Mouse (Mus musculus): ENCODE measurements around the gene Chd1. TPM values are rescaled to one million over a fixed set of nuclear protein-coding genes. Genes with fewer than 3 reads are reported as not detected.
"Not testable (repeated sequence)": the region's sequence is repeated elsewhere in the genome, so short reads cannot be mapped to it uniquely, and the experiment has no call there.

Chd1 gene
- polyA plus RNA-seq, 1 experiment from 2014 or later = 26.2 TPM

DNA sequence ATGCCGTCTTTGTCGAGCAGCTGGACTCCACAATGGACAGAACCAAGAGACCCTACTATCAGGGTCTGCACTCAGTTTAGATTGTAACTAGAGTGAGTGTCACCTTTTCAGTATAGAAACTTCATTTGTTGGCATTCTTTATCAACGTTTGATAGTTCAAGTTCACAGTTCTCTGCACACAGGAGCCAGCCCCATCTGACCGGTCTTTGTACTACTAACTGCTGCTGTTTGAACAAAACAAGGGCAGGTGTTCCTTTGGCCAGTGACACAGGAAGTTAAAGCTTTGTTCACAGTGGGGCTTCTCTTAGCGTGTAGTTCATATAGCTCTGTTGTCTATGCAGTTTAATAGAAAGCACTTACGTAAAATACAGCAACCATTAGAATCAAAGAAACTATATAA lies 43.3 kb downstream of the Chd1 start:
- no peak for ATAC-seq (replicated peaks; ENCODE audit: insufficient number of reproducible peaks, low FRiP score, low TSS enrichment)

GRCm38 (mm10) chr17:15751264-15751663 lies 46.5 kb downstream of the Chd1 start:
- not testable (repeated sequence) for H3K4me1 ChIP-seq (ENCODE audit: control insufficient read depth, insufficient read depth, low read length); H3K27me3 ChIP-seq (ENCODE audit: control insufficient read depth, insufficient read depth, low read length); H3K4me2 ChIP-seq; H3K9me3 ChIP-seq (replicated peaks; ENCODE audit: control insufficient read depth, low read length); H3K9ac ChIP-seq (ENCODE audit: low read depth, low read length); H3K4me3 ChIP-seq (ENCODE audit: low read depth, low read length); ATAC-seq (replicated peaks; ENCODE audit: insufficient number of reproducible peaks, low FRiP score, low TSS enrichment); H3K27ac ChIP-seq (ENCODE audit: low read depth, low read length)
- peaks cover 26% of the 10 kb centered on the region for H3K36me3 ChIP-seq (ENCODE audit: control insufficient read depth, insufficient read depth, low read length)
- 87% methylated on average over 5 of the region's 5 CpGs for WGBS (ENCODE audit: insufficient replicate concordance)

More for the DNA sequence above, 43.3 kb downstream of the Chd1 start:
- H3K27me3 ChIP-seq (ENCODE audit: control insufficient read depth, insufficient read depth, low read length) = no peaks in the 10 kb centered on the region
- H3K36me3 ChIP-seq (ENCODE audit: control insufficient read depth, insufficient read depth, low read length) = peaks cover 31% of the 10 kb centered on the region
- no peak overlapping the region for H3K9ac ChIP-seq (ENCODE audit: low read depth, low read length)
- WGBS (ENCODE audit: insufficient replicate concordance) = 90% methylated on average over 6 of the region's 6 CpGs
- no peaks in the 10 kb centered on the region for H3K4me1 ChIP-seq (ENCODE audit: control insufficient read depth, insufficient read depth, low read length)
- H3K9me3 ChIP-seq (replicated peaks; ENCODE audit: control insufficient read depth, low read length) = no peaks in the 10 kb centered on the region
- H3K4me3 ChIP-seq (ENCODE audit: low read depth, low read length) = no peak overlapping the region
- H3K27ac ChIP-seq (ENCODE audit: low read depth, low read length) = no peak overlapping the region
- H3K4me2 ChIP-seq = no peak overlapping the region

GRCm38 (mm10) chr17:15761191-15761590 lies 56.4 kb downstream of the Chd1 start:
- peaks cover 14% of the 10 kb centered on the region for H3K36me3 ChIP-seq (ENCODE audit: control insufficient read depth, insufficient read depth, low read length)
- no peak overlapping the region for H3K27ac ChIP-seq (ENCODE audit: low read depth, low read length)
- H3K4me2 ChIP-seq = no peak overlapping the region
- WGBS (ENCODE audit: insufficient replicate concordance) = 90% methylated on average over 8 of the region's 8 CpGs
- H3K4me1 ChIP-seq (ENCODE audit: control insufficient read depth, insufficient read depth, low read length) = no peaks in the 10 kb centered on the region
- no peak overlapping the region for H3K9ac ChIP-seq (ENCODE audit: low read depth, low read length)
- no peak overlapping the region for H3K4me3 ChIP-seq (ENCODE audit: low read depth, low read length)
- H3K27me3 ChIP-seq (ENCODE audit: control insufficient read depth, insufficient read depth, low read length) = no peaks in the 10 kb centered on the region
- no peaks in the 10 kb centered on the region for H3K9me3 ChIP-seq (replicated peaks; ENCODE audit: control insufficient read depth, low read length)
- ATAC-seq (replicated peaks; ENCODE audit: insufficient number of reproducible peaks, low FRiP score, low TSS enrichment) = no peak

- H3K9me3 ChIP-seq (replicated peaks; ENCODE audit: control insufficient read depth, low read length) = no peaks in the 10 kb centered on the region
- no peaks in the 10 kb centered on the region for H3K4me1 ChIP-seq (ENCODE audit: control insufficient read depth, insufficient read depth, low read length)
- no peak overlapping the region for H3K9ac ChIP-seq (ENCODE audit: low read depth, low read length)
- ATAC-seq (replicated peaks; ENCODE audit: insufficient number of reproducible peaks, low FRiP score, low TSS enrichment) = no peak
- no peaks in the 10 kb centered on the region for H3K27me3 ChIP-seq (ENCODE audit: control insufficient read depth, insufficient read depth, low read length)
- H3K27ac ChIP-seq (ENCODE audit: low read depth, low read length) = no peak overlapping the region
- no peak overlapping the region for H3K4me2 ChIP-seq
- peaks cover 22% of the 10 kb centered on the region for H3K36me3 ChIP-seq (ENCODE audit: control insufficient read depth, insufficient read depth, low read length)
- H3K4me3 ChIP-seq (ENCODE audit: low read depth, low read length) = no peak overlapping the region
- 91% methylated on average over 7 of the region's 7 CpGs for WGBS (ENCODE audit: insufficient replicate concordance)
These were observed 64.4 kb downstream of the Chd1 start for GRCm38 (mm10) chr17:15769081-15769724.

DNA sequence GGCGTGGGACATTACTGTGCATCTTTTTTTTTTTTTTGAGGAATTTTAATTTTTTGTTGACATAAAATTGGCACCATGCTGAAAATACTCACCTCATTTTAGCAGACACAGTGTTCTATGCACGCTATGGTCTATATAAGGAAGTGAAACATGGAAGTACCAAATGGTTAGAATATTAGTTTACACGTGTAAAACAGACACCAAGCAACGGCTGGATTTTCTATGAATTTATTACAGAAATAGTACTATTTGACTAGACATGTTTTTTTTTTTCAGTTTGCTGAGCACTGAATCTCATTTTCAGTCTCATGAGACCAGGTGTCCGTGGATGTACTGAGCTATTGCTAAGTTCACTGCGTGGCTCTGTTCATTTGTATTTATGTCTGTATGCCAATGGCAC lies 69.2 kb downstream of the Chd1 start:
- ATAC-seq (replicated peaks; ENCODE audit: insufficient number of reproducible peaks, low FRiP score, low TSS enrichment) = no peak
- no peak overlapping the region for H3K4me2 ChIP-seq
- H3K27ac ChIP-seq (ENCODE audit: low read depth, low read length) = no peak overlapping the region
- no peaks in the 10 kb centered on the region for H3K4me1 ChIP-seq (ENCODE audit: control insufficient read depth, insufficient read depth, low read length)
- WGBS (ENCODE audit: insufficient replicate concordance) = 88% methylated on average over 6 of the region's 6 CpGs
- no peaks in the 10 kb centered on the region for H3K9me3 ChIP-seq (replicated peaks; ENCODE audit: control insufficient read depth, low read length)
- H3K4me3 ChIP-seq (ENCODE audit: low read depth, low read length) = no peak overlapping the region
- H3K9ac ChIP-seq (ENCODE audit: low read depth, low read length) = no peak overlapping the region
- H3K27me3 ChIP-seq (ENCODE audit: control insufficient read depth, insufficient read depth, low read length) = no peaks in the 10 kb centered on the region
- H3K36me3 ChIP-seq (ENCODE audit: control insufficient read depth, insufficient read depth, low read length) = peaks cover 9% of the 10 kb centered on the region

GRCm38 (mm10) chr17:15774565-15775215 lies 69.9 kb downstream of the Chd1 start:
- no peaks in the 10 kb centered on the region for H3K27me3 ChIP-seq (ENCODE audit: control insufficient read depth, insufficient read depth, low read length)
- no peaks in the 10 kb centered on the region for H3K9me3 ChIP-seq (replicated peaks; ENCODE audit: control insufficient read depth, low read length)
- 79% methylated on average over 5 of the region's 5 CpGs for WGBS (ENCODE audit: insufficient replicate concordance)
- H3K36me3 ChIP-seq (ENCODE audit: control insufficient read depth, insufficient read depth, low read length) = peaks cover 6% of the 10 kb centered on the region
- H3K4me1 ChIP-seq (ENCODE audit: control insufficient read depth, insufficient read depth, low read length) = no peaks in the 10 kb centered on the region
- no peak for ATAC-seq (replicated peaks; ENCODE audit: insufficient number of reproducible peaks, low FRiP score, low TSS enrichment)
- H3K4me2 ChIP-seq = no peak overlapping the region
- H3K27ac ChIP-seq (ENCODE audit: low read depth, low read length) = no peak overlapping the region
- no peak overlapping the region for H3K4me3 ChIP-seq (ENCODE audit: low read depth, low read length)
- H3K9ac ChIP-seq (ENCODE audit: low read depth, low read length) = no peak overlapping the region

DNA sequence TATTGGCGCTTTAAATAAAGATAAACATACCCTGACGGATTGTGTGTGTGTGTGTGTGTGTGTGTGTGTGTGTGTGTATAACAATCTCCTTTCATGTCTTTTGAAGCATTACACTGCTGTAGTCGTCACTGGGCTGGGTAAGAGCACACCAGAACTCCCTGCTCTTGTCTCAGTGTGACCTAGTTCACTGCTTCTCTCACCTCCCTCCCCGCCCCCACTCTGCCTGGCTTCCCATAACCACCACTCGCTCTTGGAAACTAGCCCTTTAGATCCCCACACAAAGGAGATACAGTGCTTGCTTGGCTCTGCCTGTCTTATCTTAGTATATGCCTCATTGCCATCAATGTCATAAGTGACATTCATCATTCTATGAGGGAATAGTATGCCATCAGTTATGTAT lies 71.6 kb downstream of the Chd1 start:
- H3K36me3 ChIP-seq (ENCODE audit: control insufficient read depth, insufficient read depth, low read length) = no peaks in the 10 kb centered on the region
- H3K27me3 ChIP-seq (ENCODE audit: control insufficient read depth, insufficient read depth, low read length) = no peaks in the 10 kb centered on the region
- no peaks in the 10 kb centered on the region for H3K9me3 ChIP-seq (replicated peaks; ENCODE audit: control insufficient read depth, low read length)
- no peak for ATAC-seq (replicated peaks; ENCODE audit: insufficient number of reproducible peaks, low FRiP score, low TSS enrichment)
- H3K4me3 ChIP-seq (ENCODE audit: low read depth, low read length) = no peak overlapping the region
- 60% methylated on average over 5 of the region's 5 CpGs for WGBS (ENCODE audit: insufficient replicate concordance)
- no peaks in the 10 kb centered on the region for H3K4me1 ChIP-seq (ENCODE audit: control insufficient read depth, insufficient read depth, low read length)
- no peak overlapping the region for H3K9ac ChIP-seq (ENCODE audit: low read depth, low read length)
- no peak overlapping the region for H3K27ac ChIP-seq (ENCODE audit: low read depth, low read length)
- H3K4me2 ChIP-seq = no peak overlapping the region

DNA sequence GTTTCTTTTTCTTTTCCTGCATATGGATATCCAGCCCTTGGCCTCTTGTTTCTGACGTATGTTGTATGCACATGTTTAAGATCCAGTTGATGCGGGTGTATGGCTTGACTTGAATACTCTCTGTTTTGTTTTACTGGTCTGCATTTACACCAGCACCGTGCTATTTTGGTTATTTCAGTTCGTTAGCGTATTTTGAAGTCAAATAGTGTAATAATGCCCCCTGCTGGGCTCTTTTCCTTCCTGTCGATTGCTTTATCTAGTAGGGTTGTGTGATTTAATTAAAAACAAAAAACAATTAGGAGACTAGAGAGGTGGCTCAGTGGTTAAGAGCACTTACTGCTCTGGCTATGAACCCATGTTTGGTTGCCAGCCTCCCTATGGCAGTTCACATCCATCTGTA lies 73.2 kb downstream of the Chd1 start:
- 79% methylated on average over 6 of the region's 6 CpGs for WGBS (ENCODE audit: insufficient replicate concordance)
- no peak overlapping the region for H3K4me3 ChIP-seq (ENCODE audit: low read depth, low read length)
- no peak overlapping the region for H3K9ac ChIP-seq (ENCODE audit: low read depth, low read length)
- H3K36me3 ChIP-seq (ENCODE audit: control insufficient read depth, insufficient read depth, low read length) = no peaks in the 10 kb centered on the region
- H3K9me3 ChIP-seq (replicated peaks; ENCODE audit: control insufficient read depth, low read length) = no peaks in the 10 kb centered on the region
- no peaks in the 10 kb centered on the region for H3K27me3 ChIP-seq (ENCODE audit: control insufficient read depth, insufficient read depth, low read length)
- no peak overlapping the region for H3K4me2 ChIP-seq
- no peaks in the 10 kb centered on the region for H3K4me1 ChIP-seq (ENCODE audit: control insufficient read depth, insufficient read depth, low read length)
- no peak for ATAC-seq (replicated peaks; ENCODE audit: insufficient number of reproducible peaks, low FRiP score, low TSS enrichment)
- no peak overlapping the region for H3K27ac ChIP-seq (ENCODE audit: low read depth, low read length)

DNA sequence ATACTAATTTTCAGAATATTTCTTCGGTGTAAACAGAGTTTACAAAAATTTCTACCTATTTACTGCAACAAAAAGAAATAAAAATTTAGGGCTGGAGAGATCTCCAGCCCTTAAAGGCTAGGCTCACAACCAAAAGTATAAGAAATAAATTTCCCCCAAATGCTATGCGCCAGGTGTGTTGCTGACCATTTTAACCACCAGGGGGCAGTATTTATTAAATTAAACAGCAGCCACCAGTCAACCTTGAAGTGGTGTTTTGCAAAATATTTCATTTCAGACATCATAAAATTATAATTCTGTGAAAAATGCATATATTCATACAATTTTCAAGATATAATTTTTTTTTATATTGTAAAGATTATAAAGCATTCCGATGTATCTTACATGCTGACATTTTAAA lies 82.3 kb downstream of the Chd1 start:
- ATAC-seq (replicated peaks; ENCODE audit: insufficient number of reproducible peaks, low FRiP score, low TSS enrichment) = no peak
- H3K4me1 ChIP-seq (ENCODE audit: control insufficient read depth, insufficient read depth, low read length) = no peaks in the 10 kb centered on the region
- H3K4me3 ChIP-seq (ENCODE audit: low read depth, low read length) = no peak overlapping the region
- H3K27ac ChIP-seq (ENCODE audit: low read depth, low read length) = no peak overlapping the region
- H3K9ac ChIP-seq (ENCODE audit: low read depth, low read length) = no peak overlapping the region
- no peaks in the 10 kb centered on the region for H3K27me3 ChIP-seq (ENCODE audit: control insufficient read depth, insufficient read depth, low read length)
- 21% methylated on average over 3 of the region's 3 CpGs for WGBS (ENCODE audit: insufficient replicate concordance)
- no peaks in the 10 kb centered on the region for H3K9me3 ChIP-seq (replicated peaks; ENCODE audit: control insufficient read depth, low read length)
- no peaks in the 10 kb centered on the region for H3K36me3 ChIP-seq (ENCODE audit: control insufficient read depth, insufficient read depth, low read length)
- no peak overlapping the region for H3K4me2 ChIP-seq

All from heart, embryonic 11.5 days (tissue).